Mouse (Mus musculus): ENCODE results near the gene Bsg. TPM values are rescaled to one million over a fixed set of nuclear protein-coding genes. Genes with fewer than 3 reads are reported as not detected.
"Not testable (repeated sequence)": the region's sequence is repeated elsewhere in the genome, so short reads cannot be mapped to it uniquely, and the experiment has no call there.

Gene Bsg
- polyA plus RNA-seq, 1 experiment from 2014 or later, result 937 TPM

DNA sequence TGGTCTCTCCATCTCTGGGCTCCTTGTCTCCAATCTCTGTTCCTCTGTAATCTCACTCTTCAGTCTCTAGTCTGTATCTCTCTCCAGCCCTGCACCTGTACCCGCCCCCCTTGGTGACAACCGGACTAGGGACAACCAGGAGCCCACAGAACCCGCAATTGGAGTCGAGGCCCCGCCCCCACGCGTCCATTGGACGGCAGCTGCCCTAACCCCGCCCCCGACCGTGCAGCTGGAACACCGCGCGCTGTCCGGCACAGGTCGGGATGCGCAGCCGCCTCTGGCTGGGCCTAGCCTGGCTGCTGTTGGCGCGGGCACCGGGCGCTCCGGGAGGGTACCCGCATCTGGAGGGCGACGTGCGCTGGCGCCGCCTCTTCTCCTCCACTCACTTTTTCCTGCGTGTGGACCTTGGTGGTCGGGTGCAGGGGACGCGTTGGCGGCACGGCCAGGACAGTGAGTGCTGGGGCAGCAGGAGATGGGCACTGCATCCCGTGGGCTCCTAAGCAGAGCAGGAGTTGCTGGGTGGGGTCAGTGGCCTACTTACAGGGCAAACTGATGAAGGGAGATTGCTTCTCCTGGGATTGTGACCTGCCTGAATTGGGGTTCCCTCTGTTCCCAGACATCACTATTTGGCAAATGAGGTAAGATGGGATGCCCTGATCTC, 50.7 kb downstream of the Bsg start, which contains the start of gene Fgf22:
TSS of gene Fgf22 (plus strand) at position 221 of the 661 bp plus-strand sequence.
- peak within 1 kb of the TSS; percentile 62 for H3K4me2 ChIP-seq (replicated peaks; ENCODE audit: low read depth)
- H3K9ac ChIP-seq (ENCODE audit: low read depth, low read length), result no peak within 1 kb of the TSS
- H3K4me3 ChIP-seq (ENCODE audit: low read depth, low read length), result peak within 1 kb of the TSS; percentile 26
- 2% methylated on average over 36 of the region's 36 CpGs for whole genome bisulfite sequencing
- H3K27me3 ChIP-seq (replicated peaks; ENCODE audit: control insufficient read depth, insufficient read depth, low read length), result no peaks in the 10 kb centered on the region
- no peak for TF ChIP-seq CTCF (IDR thresholded peaks at IDR 0.05; ENCODE audit: low read depth)
- H3K9me3 ChIP-seq (ENCODE audit: control insufficient read depth), result no peaks in the 10 kb centered on the region
- no peak within 1 kb of the TSS for H3K27ac ChIP-seq (ENCODE audit: low read depth, low read length)
- H3K36me3 ChIP-seq (ENCODE audit: control insufficient read depth, insufficient read depth), result peaks cover 25% of the 10 kb centered on the region
- peak; percentile 67; the same call in 1 of the 2 replicates for ATAC-seq
- H3K4me1 ChIP-seq (replicated peaks; ENCODE audit: control insufficient read depth, insufficient read depth, low read length), result no peaks in the 10 kb centered on the region

DNA sequence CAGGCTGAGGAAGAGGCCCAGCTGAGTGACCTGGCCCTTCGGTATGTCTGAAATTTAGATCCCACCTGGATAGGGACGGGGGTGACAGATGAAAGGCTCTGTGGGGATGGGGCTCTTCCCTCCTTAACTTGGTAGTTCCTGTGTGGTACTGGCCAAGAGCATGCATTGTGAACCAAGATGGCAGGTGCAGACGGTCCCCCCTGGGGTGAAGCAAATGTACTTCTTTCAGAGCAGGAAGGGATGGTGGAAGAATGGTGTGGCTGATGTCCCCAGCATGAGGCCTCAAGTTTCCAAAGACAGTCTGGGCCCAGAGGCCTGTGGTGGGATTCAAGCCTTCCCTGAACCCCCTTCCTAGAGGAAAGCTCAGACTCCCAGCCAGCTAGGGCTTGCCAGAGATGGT, 51.6 kb downstream of the Bsg start:
- ATAC-seq, result no peak
- H3K9ac ChIP-seq (ENCODE audit: low read depth, low read length), result no peak overlapping the region
- TF ChIP-seq CTCF (IDR thresholded peaks at IDR 0.05; ENCODE audit: low read depth), result no peak
- H3K4me3 ChIP-seq (ENCODE audit: low read depth, low read length), result no peak overlapping the region
- no peaks in the 10 kb centered on the region for H3K4me1 ChIP-seq (replicated peaks; ENCODE audit: control insufficient read depth, insufficient read depth, low read length)
- H3K27ac ChIP-seq (ENCODE audit: low read depth, low read length), result no peak overlapping the region
- no peak overlapping the region for H3K4me2 ChIP-seq (replicated peaks; ENCODE audit: low read depth)
- peaks cover 33% of the 10 kb centered on the region for H3K36me3 ChIP-seq (ENCODE audit: control insufficient read depth, insufficient read depth)
- no peaks in the 10 kb centered on the region for H3K27me3 ChIP-seq (replicated peaks; ENCODE audit: control insufficient read depth, insufficient read depth, low read length)
- no peaks in the 10 kb centered on the region for H3K9me3 ChIP-seq (ENCODE audit: control insufficient read depth)
- 82% methylated on average over 3 of the region's 3 CpGs for WGBS

DNA sequence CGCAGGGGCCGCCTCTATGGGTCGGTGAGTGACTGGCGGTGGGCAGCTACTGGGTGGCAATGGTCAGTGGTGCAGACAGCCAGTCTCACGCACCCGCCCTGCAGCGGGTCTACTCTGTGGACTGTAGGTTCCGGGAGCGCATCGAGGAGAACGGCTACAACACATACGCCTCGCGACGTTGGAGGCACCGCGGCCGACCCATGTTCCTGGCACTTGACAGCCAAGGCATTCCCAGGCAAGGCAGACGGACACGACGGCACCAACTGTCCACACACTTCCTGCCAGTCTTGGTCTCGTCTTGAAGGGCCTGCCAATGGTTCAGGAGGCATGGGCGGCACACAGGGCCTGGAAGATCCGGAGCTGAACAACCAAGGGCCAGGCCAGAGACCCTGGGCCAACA, 52.4 kb downstream of the Bsg start:
- Histone ChIP-seq H3K27me3 (replicated peaks; ENCODE audit: control insufficient read depth, insufficient read depth, low read length) (no peaks in the 10 kb centered on the region), H3K9ac (ENCODE audit: low read depth, low read length) (no peak overlapping the region), H3K36me3 (ENCODE audit: control insufficient read depth, insufficient read depth) (peaks cover 41% of the 10 kb centered on the region), H3K9me3 (ENCODE audit: control insufficient read depth) (no peaks in the 10 kb centered on the region), H3K4me3 (ENCODE audit: low read depth, low read length) (no peak overlapping the region), H3K4me2 (replicated peaks; ENCODE audit: low read depth) (no peak overlapping the region), H3K27ac (ENCODE audit: low read depth, low read length) (no peak overlapping the region), H3K4me1 (replicated peaks; ENCODE audit: control insufficient read depth, insufficient read depth, low read length) (no peaks in the 10 kb centered on the region)
- no peak for TF ChIP-seq CTCF (IDR thresholded peaks at IDR 0.05; ENCODE audit: low read depth)
- ATAC-seq, result no peak
- 90% methylated on average over 24 of the region's 24 CpGs for WGBS

DNA sequence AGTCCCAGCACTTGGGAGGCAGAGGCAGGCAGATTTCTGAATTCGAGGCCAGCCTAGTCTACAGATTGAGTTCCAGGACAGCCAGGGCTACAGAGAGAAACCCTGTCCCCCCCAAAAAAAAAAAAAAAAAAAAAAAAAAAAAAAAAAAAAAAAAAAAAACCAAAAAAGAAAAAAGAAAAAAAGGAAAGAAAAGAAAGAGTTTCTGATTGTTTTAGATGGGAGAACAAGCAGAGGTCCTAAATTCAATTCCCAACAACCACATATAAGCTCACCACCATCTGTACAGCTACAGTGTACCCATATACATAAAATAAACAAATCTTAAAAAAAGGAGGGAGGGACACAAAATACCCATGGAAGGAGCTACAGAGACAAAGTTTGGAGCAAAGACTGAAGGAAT, 55.4 kb downstream of the Bsg start:
- not testable (repeated sequence) for H3K9me3 ChIP-seq (ENCODE audit: control insufficient read depth); ATAC-seq; H3K9ac ChIP-seq (ENCODE audit: low read depth, low read length); H3K4me2 ChIP-seq (replicated peaks; ENCODE audit: low read depth); H3K27ac ChIP-seq (ENCODE audit: low read depth, low read length); H3K4me1 ChIP-seq (replicated peaks; ENCODE audit: control insufficient read depth, insufficient read depth, low read length); H3K27me3 ChIP-seq (replicated peaks; ENCODE audit: control insufficient read depth, insufficient read depth, low read length); H3K4me3 ChIP-seq (ENCODE audit: low read depth, low read length)
- peaks cover 52% of the 10 kb centered on the region for H3K36me3 ChIP-seq (ENCODE audit: control insufficient read depth, insufficient read depth)
- 92% methylated on average over 1 of the region's 1 CpGs for whole genome bisulfite sequencing

DNA sequence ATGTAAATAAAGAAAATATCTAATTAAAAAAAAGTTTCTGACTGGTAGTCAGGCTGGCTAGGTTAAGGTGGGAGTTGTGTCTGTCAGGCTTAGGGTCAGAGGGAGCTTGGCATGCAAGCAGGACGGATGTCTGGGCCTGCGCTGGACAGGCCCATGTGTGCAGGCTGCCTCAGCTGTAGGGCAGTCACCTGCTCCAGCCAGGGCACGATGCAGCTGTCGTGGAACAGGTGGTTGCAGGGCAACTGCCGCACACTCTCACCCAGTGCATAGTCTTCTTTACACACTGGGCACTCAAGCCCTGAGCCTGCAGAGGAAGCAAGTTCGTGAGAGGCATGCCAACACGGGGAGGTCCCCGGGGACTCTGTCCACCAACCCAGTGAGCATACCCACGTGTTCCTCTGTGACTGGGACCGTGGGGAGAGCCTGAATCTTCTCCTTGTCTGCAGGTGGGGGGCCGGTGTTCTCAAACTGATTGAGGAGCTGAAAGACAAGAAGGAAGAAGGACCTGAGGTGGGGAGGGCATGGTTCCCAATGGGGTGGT, 56.4 kb downstream of the Bsg start:
- H3K36me3 ChIP-seq (ENCODE audit: control insufficient read depth, insufficient read depth), result peaks cover 52% of the 10 kb centered on the region

More for the DNA sequence above, 56.4 kb downstream of the Bsg start:
- TF ChIP-seq CTCF (IDR thresholded peaks at IDR 0.05; ENCODE audit: low read depth), result no peak
- WGBS, result 94% methylated on average over 11 of the region's 11 CpGs
- Histone ChIP-seq H3K27ac (ENCODE audit: low read depth, low read length) (no peak overlapping the region), H3K4me1 (replicated peaks; ENCODE audit: control insufficient read depth, insufficient read depth, low read length) (peaks cover under 1% of the 10 kb centered on the region; the same call in 1 of the 2 replicates), H3K4me2 (replicated peaks; ENCODE audit: low read depth) (no peak overlapping the region), H3K4me3 (ENCODE audit: low read depth, low read length) (no peak overlapping the region), H3K27me3 (replicated peaks; ENCODE audit: control insufficient read depth, insufficient read depth, low read length) (no peaks in the 10 kb centered on the region), H3K9me3 (ENCODE audit: control insufficient read depth) (no peaks in the 10 kb centered on the region), H3K9ac (ENCODE audit: low read depth, low read length) (no peak overlapping the region)
- no peak for ATAC-seq

Other genes with a start within 250 kb of the Bsg start
- not detected in 2 replicates for gene Vmn2r83, start 235.8 kb upstream of the Bsg start, polyA plus RNA-seq (2015; fragmentation: Nextera tagmentation; extraction: Ambion mirVana)
- gene Plpp2, start 170.7 kb upstream of the Bsg start, polyA plus RNA-seq (2015; fragmentation: Nextera tagmentation; extraction: Ambion mirVana), result 141 TPM in 2 replicates
- gene Mier2, start 149.3 kb upstream of the Bsg start, polyA plus RNA-seq (2015; fragmentation: Nextera tagmentation; extraction: Ambion mirVana), result 15.6 and 16.2 TPM in 2 replicates
- not detected in 2 replicates for gene Theg, start 117.2 kb upstream of the Bsg start, polyA plus RNA-seq (2015; fragmentation: Nextera tagmentation; extraction: Ambion mirVana)
- gene C2cd4c, start 90.5 kb upstream of the Bsg start, polyA plus RNA-seq (2015; fragmentation: Nextera tagmentation; extraction: Ambion mirVana), result 0.05 TPM in 2 replicates
- gene Shc2, start 66.6 kb upstream of the Bsg start, polyA plus RNA-seq (2015; fragmentation: Nextera tagmentation; extraction: Ambion mirVana), result 1.9 and 2.2 TPM in 2 replicates
- gene Odf3l2, start 58.8 kb upstream of the Bsg start, polyA plus RNA-seq (2015; fragmentation: Nextera tagmentation; extraction: Ambion mirVana), result not detected in 2 replicates
- 15.6 and 16.9 TPM in 2 replicates for gene Madcam1, start 39.9 kb upstream of the Bsg start, polyA plus RNA-seq (2015; fragmentation: Nextera tagmentation; extraction: Ambion mirVana)
- 47.6 and 48.5 TPM in 2 replicates for gene Tpgs1, start 35.1 kb upstream of the Bsg start, polyA plus RNA-seq (2015; fragmentation: Nextera tagmentation; extraction: Ambion mirVana)
- 88.0 and 89.6 TPM in 2 replicates for gene Cdc34, start 22.3 kb upstream of the Bsg start, polyA plus RNA-seq (2015; fragmentation: Nextera tagmentation; extraction: Ambion mirVana)
- gene Gzmm, start 15.5 kb upstream of the Bsg start, polyA plus RNA-seq (2015; fragmentation: Nextera tagmentation; extraction: Ambion mirVana), result 0.16 and 0.26 TPM in 2 replicates
- 0.38 and 0.43 TPM in 2 replicates for gene Hcn2, start 12.1 kb downstream of the Bsg start, polyA plus RNA-seq (2015; fragmentation: Nextera tagmentation; extraction: Ambion mirVana)
- gene Polrmt, start 42.1 kb downstream of the Bsg start, polyA plus RNA-seq (2015; fragmentation: Nextera tagmentation; extraction: Ambion mirVana), result 18.7 and 20.1 TPM in 2 replicates
- gene Fgf22, start 50.6 kb downstream of the Bsg start, polyA plus RNA-seq (2015; fragmentation: Nextera tagmentation; extraction: Ambion mirVana), result 0.13 TPM in 1 of 2 replicates, not detected in the other
- gene Rnf126, start 62.5 kb downstream of the Bsg start, polyA plus RNA-seq (2015; fragmentation: Nextera tagmentation; extraction: Ambion mirVana), result 41.2 and 43.5 TPM in 2 replicates
- 7.3 and 8.9 TPM in 2 replicates for gene Fstl3, start 72.8 kb downstream of the Bsg start, polyA plus RNA-seq (2015; fragmentation: Nextera tagmentation; extraction: Ambion mirVana)
- gene Prss57, start 86.5 kb downstream of the Bsg start, polyA plus RNA-seq (2015; fragmentation: Nextera tagmentation; extraction: Ambion mirVana), result 0.07 TPM in 1 of 2 replicates, not detected in the other
- 19.9 and 21.1 TPM in 2 replicates for gene Palm, start 89.1 kb downstream of the Bsg start, polyA plus RNA-seq (2015; fragmentation: Nextera tagmentation; extraction: Ambion mirVana)
- gene Misp, start 116.5 kb downstream of the Bsg start, polyA plus RNA-seq (2015; fragmentation: Nextera tagmentation; extraction: Ambion mirVana), result 254 and 255 TPM in 2 replicates
- 86.9 and 92.2 TPM in 2 replicates for gene Ptbp1, start 149.9 kb downstream of the Bsg start, polyA plus RNA-seq (2015; fragmentation: Nextera tagmentation; extraction: Ambion mirVana)
- 1.1 TPM in 2 replicates for gene Prtn3, start 170.0 kb downstream of the Bsg start, polyA plus RNA-seq (2015; fragmentation: Nextera tagmentation; extraction: Ambion mirVana)
- gene Plppr3, start 170.1 kb downstream of the Bsg start, polyA plus RNA-seq (2015; fragmentation: Nextera tagmentation; extraction: Ambion mirVana), result 6.2 and 7.2 TPM in 2 replicates
- gene Elane, start 181.8 kb downstream of the Bsg start, polyA plus RNA-seq (2015; fragmentation: Nextera tagmentation; extraction: Ambion mirVana), result not detected in 2 replicates
- not detected in 2 replicates for gene Cfd, start 186.4 kb downstream of the Bsg start, polyA plus RNA-seq (2015; fragmentation: Nextera tagmentation; extraction: Ambion mirVana)
- gene Med16, start 204.4 kb downstream of the Bsg start, polyA plus RNA-seq (2015; fragmentation: Nextera tagmentation; extraction: Ambion mirVana), result 17.0 and 17.8 TPM in 2 replicates
- 2.9 and 17.9 TPM in 2 replicates for gene Gm26602, start 206.4 kb downstream of the Bsg start, polyA plus RNA-seq (2015; fragmentation: Nextera tagmentation; extraction: Ambion mirVana)
- gene Kiss1r, start 212.5 kb downstream of the Bsg start, polyA plus RNA-seq (2015; fragmentation: Nextera tagmentation; extraction: Ambion mirVana), result 0.21 and 0.47 TPM in 2 replicates
- gene R3hdm4, start 216.7 kb downstream of the Bsg start, polyA plus RNA-seq (2015; fragmentation: Nextera tagmentation; extraction: Ambion mirVana), result 62.0 and 62.8 TPM in 2 replicates
- 8.7 and 13.2 TPM in 2 replicates for gene Arid3a, start 222.6 kb downstream of the Bsg start, polyA plus RNA-seq (2015; fragmentation: Nextera tagmentation; extraction: Ambion mirVana)

Measured in intestine, postnatal 0 days (tissue).